Mouse (Mus musculus) B cell, adult 62 days (primary cell): Measurements from ENCODE around the gene St14. TPM values are rescaled to one million over a fixed set of nuclear protein-coding genes. Genes with fewer than 3 reads are reported as not detected.

ENCODE experiments used
- total RNA-seq: library from RNA; stranded (reverse); gene quantifications from 4 replicates; pipeline ENCODE4 v1.2.4, GENCODE M21; 2023

The St14 gene
- 15.2 to 19.7 TPM (median 18.9 TPM) in 4 replicates for total RNA-seq

DNA sequence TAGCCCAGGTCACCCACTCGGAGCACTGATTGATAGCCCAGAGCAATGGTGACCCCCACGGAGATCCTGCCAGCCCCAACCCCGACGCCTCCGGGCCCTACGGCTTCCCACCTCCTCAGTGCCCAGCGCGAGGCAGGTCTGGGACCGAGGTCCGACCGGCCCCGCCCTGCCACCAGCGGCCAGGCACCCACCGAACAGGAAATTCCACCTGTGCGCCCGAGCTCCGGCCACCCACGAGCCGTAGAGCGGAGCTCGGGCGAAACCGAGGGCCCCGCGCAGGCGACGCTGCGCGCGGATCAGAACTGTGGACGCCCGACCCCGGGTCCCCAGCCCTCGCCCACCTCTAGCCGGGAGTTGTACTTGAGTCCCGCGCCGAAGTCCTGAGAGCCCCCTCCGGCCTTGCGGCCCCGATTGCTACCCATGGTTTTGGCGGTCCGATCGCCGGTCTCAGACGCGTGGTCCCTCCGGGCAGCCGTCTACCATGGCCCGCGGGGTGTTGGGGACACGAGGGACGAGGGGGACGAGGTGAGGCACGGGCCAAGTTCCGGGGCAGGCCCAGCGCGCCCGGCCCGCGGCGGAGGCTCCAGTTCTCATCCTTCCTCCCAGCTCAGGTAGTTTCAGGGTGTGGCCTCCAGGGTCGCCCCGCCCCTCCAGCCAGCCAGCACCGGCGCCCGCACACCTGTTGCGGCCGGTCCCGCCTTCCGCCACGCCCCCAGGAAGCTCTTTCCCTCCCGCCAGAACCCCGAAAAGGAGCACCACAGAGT is at the start of gene St14:
Gene St14, minus strand, starts transcription at position 649 of the 764 bp plus-strand sequence.

Other genes with a start within 250 kb of the St14 start
- 0.15 TPM in 1 of 4 replicates, not detected in the others for gene Adamts15, start 209.4 kb downstream of the St14 start, total RNA-seq
- not detected in 4 replicates for gene Adamts8, start 189.3 kb downstream of the St14 start, total RNA-seq
- gene Zbtb44, start 101.2 kb downstream of the St14 start, total RNA-seq = 50.1 to 54.2 TPM (median 52.7 TPM) in 4 replicates
- gene Aplp2, start 80.0 kb upstream of the St14 start, total RNA-seq = 49.5 to 65.0 TPM (median 58.1 TPM) in 4 replicates
- 17.2 to 21.1 TPM (median 19.1 TPM) in 4 replicates for gene Prdm10, start 148.7 kb upstream of the St14 start, total RNA-seq